Mouse (Mus musculus) testis, adult 2 months (tissue): Measurements from ENCODE around the gene Rap2c. TPM values are rescaled to one million over a fixed set of nuclear protein-coding genes. Genes with fewer than 3 reads are reported as not detected.

ENCODE experiments used
- H3K27ac ChIP-seq: fragments of 200-500 bp; 2 replicates; pipeline ENCODE4 v1.5.1; 2012; ENCODE audit warnings: low read depth, low read length; ENCODE audit not compliant: control insufficient read depth, insufficient read depth
- H3K27me3 ChIP-seq: fragments of 200-500 bp; 2 replicates; pipeline ENCODE4 v1.6.1; 2012; ENCODE audit warnings: mild to moderate bottlenecking, low read length, moderate library complexity; ENCODE audit not compliant: control insufficient read depth, insufficient read depth
- H3K36me3 ChIP-seq: fragments of 200-500 bp; 2 replicates; pipeline ENCODE4 v1.6.1; 2012; ENCODE audit warnings: mild to moderate bottlenecking, low read length; ENCODE audit not compliant: control insufficient read depth, insufficient read depth
- H3K4me1 ChIP-seq: fragments of 200-500 bp; 2 replicates; pipeline ENCODE4 v1.6.1; 2012; ENCODE audit warnings: low read length; ENCODE audit not compliant: control insufficient read depth, insufficient read depth
- H3K4me3 ChIP-seq: fragments of 200-500 bp; 2 replicates; pipeline ENCODE4 v1.5.1; 2012; ENCODE audit warnings: low read depth, mild to moderate bottlenecking, low read length, moderate library complexity, mixed read lengths; ENCODE audit not compliant: control insufficient read depth
- CTCF ChIP-seq: fragments of 200-500 bp; IDR thresholded peaks from 2 replicates; pipeline ENCODE4 v1.5.1; 2012; ENCODE audit warnings: low read depth, mild to moderate bottlenecking, inconsistent platforms, low read length, moderate library complexity; ENCODE audit not compliant: control insufficient read depth, insufficient read depth, insufficient replicate concordance
- POLR2A ChIP-seq: fragments of 200-500 bp; IDR thresholded peaks from 2 replicates; pipeline ENCODE4 v1.6.1; 2012; ENCODE audit warnings: low read depth, mild to moderate bottlenecking, inconsistent platforms, low read length, moderate library complexity; ENCODE audit not compliant: control insufficient read depth
- polyA plus RNA-seq: library from polyadenylated mRNA; depleted of rRNA; stranded (reverse); fragments of >200 nt; gene quantifications from 2 replicates; pipeline ENCODE4 v1.2.3, GENCODE M21; 2012; rRNA removed

The Rap2c gene
- polyA plus RNA-seq, 1 experiment, result 1.5 TPM

DNA sequence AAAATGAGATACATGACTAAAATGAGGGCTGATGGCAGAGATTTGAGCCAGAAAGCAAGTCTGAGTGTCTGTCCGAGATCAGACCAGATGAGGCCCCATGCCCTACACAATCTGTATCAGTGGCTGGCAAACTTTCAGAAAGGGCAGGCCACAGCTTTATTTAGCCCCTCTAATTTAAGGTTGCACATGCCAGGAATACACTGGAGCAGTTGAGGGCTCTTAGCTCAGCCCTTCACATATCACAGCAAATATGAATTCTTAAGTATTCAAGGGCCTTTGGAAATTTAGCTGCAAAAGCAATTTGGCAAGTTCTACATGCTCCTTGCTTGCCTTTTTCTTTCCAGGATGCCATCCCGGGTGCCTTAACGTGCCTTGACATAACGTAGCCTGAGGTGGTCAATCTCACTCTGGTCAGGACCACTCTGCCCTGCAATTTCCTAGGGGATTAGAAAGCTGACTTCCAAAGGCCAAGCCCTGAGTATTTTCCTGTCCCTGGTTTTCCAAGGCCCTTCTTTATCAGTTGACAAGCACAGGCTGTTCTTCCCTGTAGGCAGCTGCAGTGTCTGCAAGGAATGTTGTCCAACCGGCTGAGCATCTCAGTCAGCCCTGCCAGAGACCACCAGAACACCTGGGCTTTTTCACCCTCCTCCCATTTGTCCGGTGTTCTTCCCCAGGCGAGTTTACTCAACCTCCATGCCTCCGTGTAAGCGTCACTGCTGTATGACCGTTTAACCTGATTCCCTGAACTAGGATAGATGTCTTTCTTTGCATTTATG lies 49.5 kb downstream of the Rap2c start:
- H3K27ac ChIP-seq, result peak overlapping the region; percentile 33
- H3K27me3 ChIP-seq, result no peaks in the 10 kb centered on the region
- TF ChIP-seq CTCF (no peak), POLR2A (no peak)

DNA sequence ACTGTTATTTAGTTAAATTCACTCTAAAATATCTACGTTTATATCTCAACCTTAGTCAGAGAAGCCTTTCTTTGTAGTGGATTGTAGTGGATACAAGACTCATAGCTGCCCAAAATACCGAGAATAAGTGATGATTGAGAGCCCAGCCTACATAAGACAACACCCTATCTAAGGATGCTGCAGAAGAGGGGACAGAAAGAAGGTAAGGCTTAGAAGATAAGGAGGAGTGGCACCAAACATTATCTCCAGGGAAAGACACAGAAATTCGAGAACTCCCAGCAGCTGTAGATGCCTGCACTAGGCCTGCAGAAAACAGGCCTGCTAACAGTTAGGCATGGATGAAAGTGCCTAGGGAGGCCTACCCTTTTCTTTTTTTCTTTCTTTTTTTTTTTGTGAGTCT lies 52.7 kb downstream of the Rap2c start:
- no peak overlapping the region for H3K27ac ChIP-seq
- no peak overlapping the region for H3K4me3 ChIP-seq
- no peaks in the 10 kb centered on the region for H3K36me3 ChIP-seq
- H3K27me3 ChIP-seq, result no peaks in the 10 kb centered on the region
- TF ChIP-seq POLR2A (no peak), CTCF (no peak)
- no peaks in the 10 kb centered on the region for H3K4me1 ChIP-seq

More for the DNA sequence above, 49.5 kb downstream of the Rap2c start:
- H3K4me3 ChIP-seq, result no peak overlapping the region
- H3K36me3 ChIP-seq, result no peaks in the 10 kb centered on the region
- no peaks in the 10 kb centered on the region for H3K4me1 ChIP-seq

DNA sequence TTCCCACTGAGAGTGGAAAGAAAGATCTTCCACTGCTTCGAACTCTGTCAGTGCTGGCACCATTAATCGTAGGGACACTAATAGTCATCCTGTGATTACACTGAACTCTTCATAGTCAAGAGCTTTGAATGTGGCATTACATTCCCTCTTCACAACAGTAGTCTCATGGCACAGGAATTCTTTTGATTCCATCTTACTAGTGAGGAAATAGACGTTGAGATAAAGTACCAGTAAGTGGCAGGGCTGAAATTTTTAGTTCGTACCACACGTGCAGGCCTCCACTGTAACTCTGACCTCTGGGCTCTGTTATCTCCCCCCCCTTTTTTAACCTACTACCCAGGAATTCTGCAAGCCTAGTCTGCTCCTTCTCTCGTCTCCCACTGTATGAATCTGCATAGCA lies 54.9 kb downstream of the Rap2c start:
- H3K36me3 ChIP-seq, result no peaks in the 10 kb centered on the region
- H3K27ac ChIP-seq, result no peak overlapping the region
- H3K4me3 ChIP-seq, result no peak overlapping the region
- no peaks in the 10 kb centered on the region for H3K27me3 ChIP-seq
- TF ChIP-seq CTCF, result no peak
- H3K4me1 ChIP-seq, result no peaks in the 10 kb centered on the region

Other genes starting within 250 kb of the Rap2c start
- gene Stk26, start 177.0 kb downstream of the Rap2c start, polyA plus RNA-seq, result 2.4 and 3.0 TPM in 2 replicates
- 0.36 TPM in 2 replicates for gene Frmd7, start 75.3 kb downstream of the Rap2c start, polyA plus RNA-seq
- 3.0 and 3.7 TPM in 2 replicates for gene Mbnl3, start 188.5 kb upstream of the Rap2c start, polyA plus RNA-seq